Mouse (Mus musculus) CH12.LX (cell line): ENCODE data around the gene Trcg1.

Experiments
- CTCF ChIP-seq, 2 experiments: IDR thresholded peaks in 1 of 2; conservative IDR thresholded peaks in 1 of 2; 2 replicates each; pipeline ENCODE4 v1.5.1; 2011 to 2012; ENCODE audit warnings: low read depth in 2 of 2, low read length in 2 of 2, improper control_type of control experiment in 1 of 2, inconsistent platforms in 1 of 2, mild to moderate bottlenecking in 1 of 2, moderate library complexity in 1 of 2
- POLR2A ChIP-seq: IDR thresholded peaks from 2 replicates; pipeline ENCODE4 v1.6.1; 2011; ENCODE audit warnings: low read depth, mild to moderate bottlenecking, improper control_type of control experiment, low read length
- POLR2AphosphoS2 ChIP-seq: IDR thresholded peaks from 2 replicates; pipeline ENCODE4 v1.6.1; 2011; ENCODE audit warnings: low read depth, low read length, improper control_type of control experiment

- no peak for TF ChIP-seq CTCF (conservative IDR thresholded peaks at IDR 0.05 in 1 of 2, IDR thresholded peaks at IDR 0.05 in 1 of 2; ENCODE audit: low read depth in 2 of 2, low read length in 2 of 2)
- no peak for TF ChIP-seq POLR2AphosphoS2
- TF ChIP-seq POLR2A = no peak
Observed at GRCm38 (mm10) chr9:57271081-57271480, 34.7 kb downstream of the Trcg1 start.
